ENCODE assay signal across 37 mouse cellular contexts in genomic region chr4:141818861-141819260, GRCm38 (mm10). TPM values are rescaled to one million over a fixed set of nuclear protein-coding genes. Genes with fewer than 3 reads are reported as not detected.
"Had no signal": no experiment of that assay in that cellular context is flagged by ENCODE, and none has a peak within 500 bp of the region (broad histone marks: within the 10 kb centered on the region; RNA-seq: fewer than 3 reads in every experiment).

No protein-coding gene starts in this region.

- ATAC-seq: hindbrain, postnatal 0 days; intestine, embryonic 16.5 days had no signal

- H3K9ac ChIP-seq: heart, embryonic 13.5 days; heart, embryonic 15.5 days; hindbrain, embryonic 13.5 days; hindbrain, embryonic 15.5 days; kidney, embryonic 15.5 days; limb, embryonic 12.5 days had no signal

- DNase-seq: gastrocnemius, postnatal 14 days; gastrocnemius, postnatal 36 days; heart, adult 18-20 months; heart, postnatal 14 days; heart, postnatal 36 days; kidney, adult 11 months; kidney, adult 2 months; kidney, adult 9 months; kidney, postnatal 14 days; kidney, postnatal 36 days; layer of hippocampus, adult 9-11 months; liver had no signal

- H3K27ac ChIP-seq: heart, embryonic 13.5 days; heart, embryonic 15.5 days; hindbrain, embryonic 13.5 days; hindbrain, embryonic 15.5 days; hindbrain, postnatal 0 days; kidney, embryonic 15.5 days; kidney, postnatal 0 days; left cerebral cortex, adult 2 months; limb, embryonic 10.5 days; limb, embryonic 12.5 days had no signal

- H3K4me1 ChIP-seq: hindbrain, embryonic 15.5 days had no signal

- H3K27me3 ChIP-seq: heart, embryonic 13.5 days; heart, embryonic 15.5 days; hindbrain, embryonic 13.5 days; hindbrain, embryonic 15.5 days; kidney, embryonic 15.5 days; limb, embryonic 12.5 days had no signal

- H3K4me3 ChIP-seq: heart, embryonic 13.5 days; heart, embryonic 15.5 days; hindbrain, embryonic 13.5 days; hindbrain, embryonic 15.5 days; kidney, embryonic 15.5 days; left cerebral cortex, adult 2 months; limb, embryonic 10.5 days; limb, embryonic 12.5 days had no signal

- H3K9me3 ChIP-seq: heart, embryonic 13.5 days; heart, embryonic 15.5 days; hindbrain, embryonic 13.5 days; hindbrain, embryonic 15.5 days; kidney, embryonic 15.5 days; limb, embryonic 10.5 days; limb, embryonic 12.5 days had no signal

- H3K4me2 ChIP-seq: heart, embryonic 11.5 days; heart, embryonic 13.5 days; heart, embryonic 15.5 days; hindbrain, embryonic 13.5 days; hindbrain, embryonic 15.5 days; kidney, embryonic 15.5 days; limb, embryonic 12.5 days had no signal

RNA-seq across cellular contexts. Expression of gene Cela2a, which starts 7.1 kb away (rescaled TPM):
- total RNA-seq: gastrocnemius, adult 8-10 months; gastrocnemius, postnatal 14 days; gastrocnemius, postnatal 36 days; heart, adult 18-20 months; heart, postnatal 14 days; heart, postnatal 36 days; hematopoietic stem cell, adult 5-6 weeks; hindbrain, postnatal 0 days; layer of hippocampus, adult 18-20 months; layer of hippocampus, adult 8-10 months; layer of hippocampus, postnatal 25 days; left cerebral cortex, adult 2 months; left cerebral cortex, postnatal 14 days; left cerebral cortex, postnatal 36 days had no signal
- polyA plus RNA-seq: heart, embryonic 11.5 days; heart, embryonic 13.5 days; hindbrain, embryonic 11.5 days; hindbrain, embryonic 13.5 days; limb, embryonic 10.5 days; limb, embryonic 12.5 days had no signal

RNA-seq across cellular contexts. Expression of gene Ctrc, which starts 27.3 kb away (rescaled TPM):
- total RNA-seq: gastrocnemius, adult 18-20 months; gastrocnemius, adult 8-10 months; gastrocnemius, postnatal 14 days; gastrocnemius, postnatal 36 days; heart, adult 18-20 months; heart, adult 8-10 months; heart, postnatal 14 days; heart, postnatal 36 days; hematopoietic stem cell, adult 5-6 weeks; hindbrain, postnatal 0 days; layer of hippocampus, adult 18-20 months; layer of hippocampus, adult 8-10 months; layer of hippocampus, postnatal 25 days; left cerebral cortex, adult 2 months; left cerebral cortex, postnatal 14 days; left cerebral cortex, postnatal 36 days had no signal
- polyA plus RNA-seq: heart, embryonic 11.5 days; heart, embryonic 13.5 days; heart, embryonic 15.5 days; heart, postnatal 0 days; hindbrain, embryonic 11.5 days; hindbrain, embryonic 13.5 days; hindbrain, embryonic 15.5 days; hindbrain, postnatal 0 days; intestine, embryonic 14.5 days; kidney, adult 2 months; kidney, embryonic 15.5 days; kidney, postnatal 0 days; limb, embryonic 10.5 days; limb, embryonic 12.5 days; limb, embryonic 14.5 days had no signal
